1 mouse cellular context compared by ENCODE assay signal in the genomic region with DNA sequence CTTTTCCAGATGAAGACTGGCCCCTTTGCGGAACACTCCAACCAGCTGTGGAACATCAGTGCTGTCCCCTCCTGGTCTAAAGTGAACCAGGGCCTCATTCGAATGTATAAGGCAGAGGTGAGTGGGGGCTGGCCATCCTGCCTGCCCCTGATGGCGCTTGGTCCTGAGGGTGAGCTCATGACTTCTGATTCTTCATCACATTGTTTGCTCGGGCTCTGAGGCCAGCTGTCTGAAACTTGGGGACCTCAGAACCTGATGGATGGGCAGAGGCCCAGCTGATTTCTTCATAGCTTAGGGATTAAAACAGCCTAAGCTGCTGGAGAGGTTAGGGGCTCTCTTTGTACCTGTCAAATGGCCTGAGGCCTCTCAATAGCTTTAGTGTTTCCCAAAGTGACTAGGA.
TF ChIP-seq lines count a peak whose summit lies in the region.

No protein-coding gene starts in this region.

TF ChIP-seq in CH12.LX, 34 proteins besides CTCF, POLR2A, EP300 and RAD21 (continued from another document):
- no peak for TF ChIP-seq ZNF384 (IDR thresholded peaks at IDR 0.05; ENCODE audit: low read depth, low read length)
- no peak for TF ChIP-seq JUND (conservative IDR thresholded peaks at IDR 0.05; ENCODE audit: low read depth, low read length)
- TF ChIP-seq USF1 (IDR thresholded peaks at IDR 0.05; ENCODE audit: low read depth, low read length): no peak
- TF ChIP-seq RCOR1 (conservative IDR thresholded peaks at IDR 0.05; ENCODE audit: low read depth, low read length): no peak
- TF ChIP-seq SIN3A (IDR thresholded peaks at IDR 0.05; ENCODE audit: low read length): no peak
- no peak for TF ChIP-seq MYC (IDR thresholded peaks at IDR 0.05; ENCODE audit: low read depth, low read length)
- no peak for TF ChIP-seq POLR2AphosphoS2 (IDR thresholded peaks at IDR 0.05; ENCODE audit: low read depth, low read length)
- TF ChIP-seq NELFE (IDR thresholded peaks at IDR 0.05; ENCODE audit: low read depth, low read length): no peak
- no peak for TF ChIP-seq ELF1 (IDR thresholded peaks at IDR 0.05; ENCODE audit: low read depth, low read length)
- no peak for TF ChIP-seq MXI1 (IDR thresholded peaks at IDR 0.05; ENCODE audit: low read depth, low read length)
- no peak for TF ChIP-seq MAX (IDR thresholded peaks at IDR 0.05; ENCODE audit: low read length)
- no peak for TF ChIP-seq HCFC1 (IDR thresholded peaks at IDR 0.05; ENCODE audit: low read depth, low read length)
- TF ChIP-seq CHD1 (IDR thresholded peaks at IDR 0.05; ENCODE audit: low read depth, low read length): no peak
- no peak for TF ChIP-seq MAFK (IDR thresholded peaks at IDR 0.05; ENCODE audit: insufficient replicate concordance, low read length)
- TF ChIP-seq ZMIZ1 (IDR thresholded peaks at IDR 0.05; ENCODE audit: low read depth, low read length): no peak
TF ChIP-seq in CH12.LX: peak in this region for 0.
